Mouse (Mus musculus) forebrain, embryonic 12.5 days (tissue): Measurements from ENCODE around the gene Vpreb1. TPM values are rescaled to one million over a fixed set of nuclear protein-coding genes. Genes with fewer than 3 reads are reported as not detected.

Source experiments
- ATAC-seq: fragments of 200-750 bp; cut with Nextera tagmentation; 2 replicates; pipeline ENCODE4 v1.8.0; 2017; ENCODE audit warnings: moderate TSS enrichment; ENCODE audit not compliant: low FRiP score
- H3K27ac ChIP-seq: fragments of 300-500 bp; sonication (generic); 2 replicates; pipeline ENCODE4 v1.5.1; 2016; ENCODE audit warnings: mild to moderate bottlenecking
- H3K27me3 ChIP-seq: fragments of 300-500 bp; sonication (generic); 2 replicates; pipeline ENCODE4 v1.6.1; 2016; ENCODE audit warnings: mild to moderate bottlenecking
- H3K36me3 ChIP-seq: fragments of 300-500 bp; sonication (generic); replicated peaks from 2 replicates; pipeline ENCODE4 v1.6.1; 2016; ENCODE audit warnings: mild to moderate bottlenecking
- H3K4me1 ChIP-seq: fragments of 300-500 bp; sonication (generic); 2 replicates; pipeline ENCODE4 v1.6.1; 2016
- H3K4me2 ChIP-seq: fragments of 300-500 bp; sonication (generic); 2 replicates; pipeline ENCODE4 v1.6.1; 2016; ENCODE audit warnings: mild to moderate bottlenecking, moderate library complexity
- H3K4me3 ChIP-seq: fragments of 300-500 bp; sonication (generic); replicated peaks from 2 replicates; pipeline ENCODE4 v1.5.1; 2016; ENCODE audit warnings: mild to moderate bottlenecking
- H3K9ac ChIP-seq: fragments of 300-500 bp; sonication (generic); 2 replicates; pipeline ENCODE4 v1.6.1; 2016; ENCODE audit warnings: mild to moderate bottlenecking
- H3K9me3 ChIP-seq: fragments of 300-500 bp; sonication (generic); 2 replicates; pipeline ENCODE4 v1.6.1; 2016
- WGBS: fragments of 180-500 bp; shearing (Covaris S2); methylation state at CpG from one replicate; pipeline ENCODE4 v1.1.7; 2016; 5-methylcytosine and 5-hydroxymethylcytosine counted together
- polyA plus RNA-seq: library from polyadenylated mRNA; unstranded; fragments of >200 nt; fragmentation: Nextera tagmentation; extraction: Ambion mirVana; gene quantifications from 2 replicates; pipeline ENCODE4 v1.2.1, GENCODE M21; 2016

Vpreb1 gene
- polyA plus RNA-seq, 1 experiment from 2014 or later: 2.1 TPM

DNA sequence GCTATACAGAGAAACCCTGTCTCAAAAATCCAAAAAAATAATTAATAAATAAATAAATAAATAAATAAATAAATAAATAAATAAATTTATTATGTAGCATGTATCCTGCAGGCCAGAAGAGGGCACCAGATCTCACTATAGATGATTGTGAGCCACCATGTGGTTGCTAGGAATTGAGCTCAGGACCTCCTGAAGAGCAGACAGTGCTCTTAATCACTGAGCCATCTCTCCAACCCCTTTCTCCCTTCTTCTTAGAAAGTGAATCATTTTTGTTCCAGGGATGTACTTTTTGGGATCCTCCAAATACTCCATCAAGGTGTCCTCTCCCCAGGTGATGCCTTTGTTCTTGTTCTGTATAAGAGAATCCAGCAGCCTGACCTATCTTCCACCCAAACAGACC, 21.4 kb downstream of the Vpreb1 start:
- H3K4me3 ChIP-seq: no peak overlapping the region
- H3K36me3 ChIP-seq: no peaks in the 10 kb centered on the region
- no peak overlapping the region for H3K9ac ChIP-seq
- H3K9me3 ChIP-seq: 0 out of 2 replicates have a peak, but pooled peaks cover 2% of the 10 kb centered on the region
- no peaks in the 10 kb centered on the region for H3K4me1 ChIP-seq
- no peak overlapping the region for H3K4me2 ChIP-seq
- H3K27ac ChIP-seq: no peak overlapping the region
- no peaks in the 10 kb centered on the region for H3K27me3 ChIP-seq
- no peak for ATAC-seq

DNA sequence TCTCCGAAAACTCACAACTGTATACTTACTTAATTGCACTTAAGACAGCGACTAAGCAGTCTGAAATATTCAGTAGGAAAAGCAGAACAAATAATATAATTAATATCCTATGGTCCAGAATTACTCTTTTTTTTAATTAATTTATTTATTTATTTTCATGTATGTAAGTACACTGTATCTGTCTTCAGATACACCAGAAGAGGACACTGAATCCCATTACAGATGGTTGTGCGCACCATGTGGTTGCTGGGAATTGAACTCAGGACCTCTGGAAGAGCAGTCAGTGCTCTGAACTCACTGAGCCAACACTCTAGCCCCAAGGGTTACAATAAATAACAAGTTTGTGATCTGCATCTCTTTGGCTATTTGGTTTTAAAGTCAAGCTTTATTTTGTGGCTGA, 41.0 kb downstream of the Vpreb1 start:
- 84% methylated on average over 3 of the region's 3 CpGs for WGBS
- no peaks in the 10 kb centered on the region for H3K27me3 ChIP-seq
- ATAC-seq: no peak
- peak overlapping the region; percentile 87 for H3K4me2 ChIP-seq
- no peak overlapping the region for H3K9ac ChIP-seq
- peaks cover 5% of the 10 kb centered on the region; the same call in 1 of the 2 replicates for H3K4me1 ChIP-seq
- no peaks in the 10 kb centered on the region for H3K36me3 ChIP-seq
- H3K27ac ChIP-seq: no peak overlapping the region
- no peaks in the 10 kb centered on the region for H3K9me3 ChIP-seq
- H3K4me3 ChIP-seq: no peak overlapping the region

DNA sequence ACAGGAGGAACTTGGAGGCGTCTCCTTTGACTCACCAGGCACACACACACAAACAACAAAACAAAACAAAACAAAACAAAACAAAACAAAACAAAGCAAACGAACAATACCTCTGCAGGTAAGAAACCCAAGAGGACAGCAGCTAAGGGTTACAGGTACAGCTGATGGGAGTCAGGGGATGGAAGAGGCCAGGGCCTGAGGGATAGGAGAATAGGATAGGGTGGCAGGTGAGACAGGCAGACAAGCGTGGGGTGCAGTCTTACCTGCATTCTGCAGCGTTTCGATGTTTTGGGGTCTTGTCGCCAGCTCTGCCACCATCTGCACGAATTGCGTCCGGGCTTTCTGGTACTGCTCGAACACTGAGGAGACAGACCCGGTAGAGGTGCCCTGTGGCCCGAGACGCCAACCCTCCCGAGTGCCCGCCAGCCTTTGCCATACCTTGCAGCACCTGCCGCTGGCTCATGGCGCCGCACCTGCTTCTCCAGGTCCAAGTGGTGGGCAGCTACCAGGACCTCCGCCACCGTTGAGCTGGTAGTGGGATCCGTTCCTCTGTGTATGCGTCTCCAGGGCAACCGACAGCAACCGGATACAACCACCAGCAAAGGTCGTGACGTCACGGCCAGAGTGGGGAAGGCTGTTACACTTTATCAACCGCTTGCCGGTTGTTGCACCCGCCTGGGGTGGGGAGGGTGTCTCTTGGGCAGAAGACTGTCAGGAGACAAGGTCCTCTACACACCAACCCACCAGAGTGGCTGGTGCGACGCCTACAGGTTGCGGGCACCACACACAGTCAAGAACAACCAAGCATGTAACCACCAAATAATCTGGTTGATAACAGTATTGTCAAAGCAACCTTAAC, 41.7 kb downstream of the Vpreb1 start, which contains the start of gene Spag6l:
Gene Spag6l (minus strand): TSS at position 700 of the 859 bp plus-strand sequence.
- Histone ChIP-seq H3K4me1 (peaks cover 5% of the 10 kb centered on the region; the same call in 1 of the 2 replicates), H3K9ac (peak within 1 kb of the TSS; percentile 53), H3K9me3 (no peaks in the 10 kb centered on the region), H3K36me3 (no peaks in the 10 kb centered on the region), H3K4me3 (peak within 1 kb of the TSS; percentile 53), H3K4me2 (peak within 1 kb of the TSS; percentile 87), H3K27me3 (no peaks in the 10 kb centered on the region), H3K27ac (no peak within 1 kb of the TSS)
- 6% methylated on average over 33 of the region's 33 CpGs for WGBS
- ATAC-seq: peak; percentile 96

DNA sequence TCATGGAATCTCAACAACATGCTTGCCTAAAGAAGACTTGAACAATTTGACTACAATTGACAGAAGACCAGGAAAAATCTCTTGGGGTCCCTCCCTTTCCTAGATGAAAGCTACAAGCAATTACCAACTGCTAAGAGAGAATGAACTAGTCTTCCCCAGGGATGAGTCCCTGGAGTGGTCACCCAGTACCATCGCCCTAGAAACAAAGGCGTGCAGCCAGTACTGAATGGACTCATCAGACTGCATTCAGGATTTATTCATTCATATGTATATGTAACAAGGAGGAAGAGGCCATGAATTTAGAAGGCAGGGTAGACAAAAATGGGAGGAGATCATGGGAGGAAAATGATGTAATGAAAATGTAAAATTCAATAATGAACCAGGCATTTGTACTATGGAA, 44.4 kb downstream of the Vpreb1 start:
- no peak overlapping the region for H3K4me3 ChIP-seq
- H3K9ac ChIP-seq: no peak overlapping the region
- WGBS: 76% methylated on average over 2 of the region's 2 CpGs
- no peak for ATAC-seq
- H3K27me3 ChIP-seq: no peaks in the 10 kb centered on the region
- H3K27ac ChIP-seq: no peak overlapping the region
- no peak overlapping the region for H3K4me2 ChIP-seq
- H3K4me1 ChIP-seq: peaks cover 5% of the 10 kb centered on the region; the same call in 1 of the 2 replicates
- no peaks in the 10 kb centered on the region for H3K9me3 ChIP-seq
- H3K36me3 ChIP-seq: no peaks in the 10 kb centered on the region

DNA sequence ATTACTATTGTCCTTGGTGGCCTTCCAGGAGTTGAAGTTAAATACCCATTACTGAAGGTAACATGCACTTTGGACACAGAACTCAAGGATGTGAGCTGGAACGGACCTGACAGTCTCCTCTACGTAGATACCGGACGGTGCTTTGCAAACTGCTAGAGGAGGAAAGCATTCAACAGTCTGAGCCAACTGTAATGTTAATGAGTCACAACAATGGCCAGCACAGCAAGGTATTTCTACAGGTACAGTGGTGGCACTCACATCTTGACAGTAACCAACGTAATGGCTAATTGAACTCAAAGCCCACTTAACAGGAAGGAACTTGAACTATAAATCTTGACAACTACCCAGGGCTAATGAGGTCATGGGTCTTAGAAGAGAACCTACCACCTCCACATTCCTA, 45.2 kb downstream of the Vpreb1 start:
- no peak for ATAC-seq
- Histone ChIP-seq H3K4me1 (peaks cover 5% of the 10 kb centered on the region; the same call in 1 of the 2 replicates), H3K9me3 (no peaks in the 10 kb centered on the region), H3K27ac (no peak overlapping the region), H3K27me3 (no peaks in the 10 kb centered on the region), H3K9ac (no peak overlapping the region), H3K4me3 (no peak overlapping the region), H3K4me2 (no peak overlapping the region), H3K36me3 (no peaks in the 10 kb centered on the region)
- 37% methylated on average over 5 of the region's 5 CpGs for WGBS

Other genes with a start within 250 kb of the Vpreb1 start
- gene Olfr19, start 194.4 kb downstream of the Vpreb1 start, polyA plus RNA-seq: not detected in 2 replicates
- gene Spag6l, start 41.4 kb downstream of the Vpreb1 start, polyA plus RNA-seq: 3.7 and 4.7 TPM in 2 replicates
- 0.23 TPM in 1 of 2 replicates, not detected in the other for gene Igll1, start 6.9 kb downstream of the Vpreb1 start, polyA plus RNA-seq
- 64.3 and 66.5 TPM in 2 replicates for gene Top3b, start 107 bp downstream of the Vpreb1 start, polyA plus RNA-seq
- gene Ppm1f, start 25.6 kb upstream of the Vpreb1 start, polyA plus RNA-seq: 30.6 and 33.3 TPM in 2 replicates
- gene Mapk1, start 112.5 kb upstream of the Vpreb1 start, polyA plus RNA-seq: 167 and 171 TPM in 2 replicates
- 119 and 121 TPM in 2 replicates for gene Ypel1, start 198.9 kb upstream of the Vpreb1 start, polyA plus RNA-seq
- 149 and 160 TPM in 2 replicates for gene Ppil2, start 240.4 kb upstream of the Vpreb1 start, polyA plus RNA-seq